Mouse (Mus musculus) CH12.LX (cell line): ENCODE measurements around the gene B3gntl1. TPM values are rescaled to one million over a fixed set of nuclear protein-coding genes. Genes with fewer than 3 reads are reported as not detected.

ENCODE experiments used
- DNase-seq: peaks from one replicate; pipeline ENCODE4 v3.0.0-alpha.2; 2013; ENCODE audit errors: extremely low read depth
- H3K27ac ChIP-seq: 2 replicates; pipeline ENCODE4 v1.5.1; 2012; ENCODE audit warnings: low read depth, mild to moderate bottlenecking, control low read depth, moderate library complexity; ENCODE audit not compliant: insufficient read depth
- H3K27me3 ChIP-seq: replicated peaks from 2 replicates; pipeline ENCODE3; 2012; ENCODE audit warnings: inconsistent platforms
- H3K36me3 ChIP-seq, 2 experiments: replicated peaks in 1 of 2; 2 replicates each; pipeline versions ENCODE3 to v1.6.1; 2012; ENCODE audit warnings: inconsistent platforms in 1 of 2, low read length in 1 of 2, mild to moderate bottlenecking in 1 of 2, mixed read lengths in 1 of 2, moderate library complexity in 1 of 2; ENCODE audit not compliant: control insufficient read depth in 1 of 2, insufficient read depth in 1 of 2
- H3K4me1 ChIP-seq, 2 experiments: 2 replicates each; pipeline ENCODE4 v1.6.1; 2012; ENCODE audit warnings: inconsistent platforms in 1 of 2, moderate library complexity in 1 of 2; ENCODE audit not compliant: insufficient read depth in 2 of 2, control insufficient read depth in 1 of 2
- H3K4me2 ChIP-seq: 2 replicates; pipeline ENCODE4 v1.6.1; 2012; ENCODE audit warnings: low read depth, mild to moderate bottlenecking, control low read depth; ENCODE audit not compliant: poor library complexity, insufficient read depth, severe bottlenecking
- H3K4me3 ChIP-seq, 3 experiments: fragments of 150-350 bp in 1 of 3; sonication (generic) in 1 of 3; replicated peaks in 1 of 3; 2 replicates each; pipeline versions ENCODE3 to v1.5.1; 2011 to 2012; ENCODE audit warnings: low read depth in 2 of 3, low read length in 2 of 3, mild to moderate bottlenecking in 2 of 3, moderate library complexity in 2 of 3, control low read depth in 1 of 3, improper control_type of control experiment in 1 of 3, inconsistent platforms in 1 of 3, mixed read lengths in 1 of 3; ENCODE audit not compliant: poor library complexity in 1 of 3
- H3K79me2 ChIP-seq: replicated peaks from 2 replicates; pipeline ENCODE4 v1.6.1; 2012; ENCODE audit warnings: mild to moderate bottlenecking, moderate library complexity; ENCODE audit not compliant: control insufficient read depth, poor library complexity, insufficient read depth, severe bottlenecking; ENCODE audit errors: extremely low read depth
- H3K9ac ChIP-seq: 2 replicates; pipeline ENCODE4 v1.6.1; 2012; ENCODE audit warnings: low read depth, mild to moderate bottlenecking, control low read depth, moderate library complexity; ENCODE audit not compliant: insufficient read depth
- H3K9me3 ChIP-seq: replicated peaks from 2 replicates; pipeline ENCODE3; 2012; ENCODE audit warnings: low read length, inconsistent platforms, mixed read lengths
- BHLHE40 ChIP-seq: IDR thresholded peaks from 2 replicates; pipeline ENCODE4 v1.6.1; 2011; ENCODE audit warnings: mild to moderate bottlenecking, low read depth, low read length, improper control_type of control experiment
- EP300 ChIP-seq: IDR thresholded peaks from 2 replicates; pipeline ENCODE4 v1.6.1; 2011; ENCODE audit warnings: low read length, improper control_type of control experiment
- HCFC1 ChIP-seq: IDR thresholded peaks from 2 replicates; pipeline ENCODE4 v1.6.1; 2012; ENCODE audit warnings: low read depth, mild to moderate bottlenecking, inconsistent platforms, low read length, improper control_type of control experiment
- IRF4 ChIP-seq: IDR thresholded peaks from 2 replicates; pipeline ENCODE4 v1.6.1; 2014; ENCODE audit warnings: low read depth, mild to moderate bottlenecking, inconsistent platforms, low read length, improper control_type of control experiment
- JUN ChIP-seq: IDR thresholded peaks from 2 replicates; pipeline ENCODE4 v1.6.1; 2011; ENCODE audit warnings: low read depth, mild to moderate bottlenecking, low read length, improper control_type of control experiment, moderate library complexity; ENCODE audit not compliant: insufficient read depth
- MAFK ChIP-seq: IDR thresholded peaks from 2 replicates; pipeline ENCODE4 v1.6.1; 2011; ENCODE audit warnings: low read length, improper control_type of control experiment; ENCODE audit not compliant: insufficient replicate concordance
- MAZ ChIP-seq: IDR thresholded peaks from 2 replicates; pipeline ENCODE4 v1.6.1; 2012; ENCODE audit warnings: low read depth, mild to moderate bottlenecking, inconsistent platforms, low read length, improper control_type of control experiment, moderate library complexity
- MXI1 ChIP-seq: IDR thresholded peaks from 2 replicates; pipeline ENCODE4 v1.6.1; 2011; ENCODE audit warnings: mild to moderate bottlenecking, low read depth, low read length, improper control_type of control experiment
- NELFE ChIP-seq: IDR thresholded peaks from 2 replicates; pipeline ENCODE4 v1.6.1; 2011; ENCODE audit warnings: low read depth, low read length, improper control_type of control experiment
- POLR2AphosphoS2 ChIP-seq: IDR thresholded peaks from 2 replicates; pipeline ENCODE4 v1.6.1; 2011; ENCODE audit warnings: low read depth, low read length, improper control_type of control experiment
- RCOR1 ChIP-seq: conservative IDR thresholded peaks from 2 replicates; pipeline ENCODE4 v1.6.1; 2012; ENCODE audit warnings: low read depth, mild to moderate bottlenecking, inconsistent platforms, low read length, improper control_type of control experiment
- SMC3 ChIP-seq: IDR thresholded peaks from 2 replicates; pipeline ENCODE4 v1.6.1; 2011; ENCODE audit warnings: low read depth, low read length, improper control_type of control experiment
- UBTF ChIP-seq: IDR thresholded peaks from 2 replicates; pipeline ENCODE4 v1.6.1; 2012; ENCODE audit warnings: low read depth, mild to moderate bottlenecking, inconsistent platforms, low read length, improper control_type of control experiment, moderate library complexity
- dilution Hi-C: fragments of 300-500 bp; cut with MboI; formaldehyde crosslinking; loops from 2 replicates; pipeline ENCODE4 v1.14.3; 2020; ENCODE audit warnings: low sequenced_read_pairs; ENCODE audit not compliant: extremely low pct_unique_long_range_greater_than_20kb, extremely low pct_ligation_motif_present
- in situ Hi-C: fragments of 300-500 bp; cut with MboI; formaldehyde crosslinking; loops from 3 replicates; pipeline ENCODE4 v1.14.3; 2019; ENCODE audit warnings: low sequenced_read_pairs, low pct_ligation_motif_present, low pct_unique_long_range_greater_than_20kb, mixed read lengths
- polyA plus RNA-seq: library from polyadenylated mRNA; unstranded; fragments of >175 nt; gene quantifications from 2 replicates; pipeline ENCODE4 v1.2.1, GENCODE M21; 2012; ENCODE audit warnings: low read depth; ENCODE audit not compliant: insufficient read length
- total RNA-seq, 2 experiments: library from RNA; depleted of rRNA; stranded (reverse); fragments of 300-350 nt in 1 of 2; fragments of >200 nt in 1 of 2; gene quantifications; 2 replicates each; pipeline ENCODE4 v1.2.3; 2012 to 2014

The B3gntl1 gene
- total and polyA plus RNA-seq, 3 experiments = 7.3 to 10.3 (median 8.7) TPM

DNA sequence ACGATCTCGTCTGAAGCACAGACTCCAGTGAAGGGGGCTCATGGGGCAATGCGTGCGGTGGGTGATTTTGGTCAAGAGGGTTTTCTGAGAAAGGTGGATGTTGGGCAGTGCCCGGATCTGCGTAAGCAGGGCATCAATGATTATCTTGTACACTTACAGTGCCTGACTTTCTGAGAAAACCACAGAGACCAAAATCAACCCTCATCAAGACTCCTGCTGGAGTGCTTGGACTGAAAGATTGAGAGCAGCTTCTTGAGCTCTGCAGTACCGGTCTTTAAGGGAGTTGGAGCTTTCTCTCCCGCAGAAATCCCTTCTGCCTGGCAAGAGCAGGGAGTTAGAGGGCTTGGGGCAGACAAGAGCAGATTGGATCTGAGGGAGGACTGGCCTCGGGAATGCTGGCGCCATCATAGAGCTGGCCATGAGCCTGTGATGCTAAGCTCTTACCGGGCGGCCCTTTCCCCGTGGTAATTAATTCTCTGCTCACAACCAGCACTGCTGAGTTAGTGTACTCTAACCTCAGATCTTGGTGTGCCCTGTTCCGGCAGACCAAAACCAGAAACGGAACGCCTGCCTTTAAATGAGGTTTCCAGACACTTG lies 30.8 kb upstream of the B3gntl1 start:
- H3K79me2 ChIP-seq = no peaks in the 10 kb centered on the region
- H3K27ac ChIP-seq = no peak overlapping the region
- peaks cover 0 to 12% of the 10 kb centered on the region in 2 experiments; a peak in 2 of 4 replicates for H3K4me1 ChIP-seq
- no peaks in the 10 kb centered on the region for H3K9me3 ChIP-seq
- no peak overlapping the region for H3K4me3 ChIP-seq
- H3K27me3 ChIP-seq = peaks cover 35% of the 10 kb centered on the region
- no peaks in the 10 kb centered on the region for H3K36me3 ChIP-seq
- in situ Hi-C loops (loop anchor here (10.0 kb wide), 1 partner anchor 91 kb away; no protein-coding TSS in a partner anchor), dilution Hi-C loops (no loop called here)
- H3K4me2 ChIP-seq = peak overlapping the region; percentile 89; the same call in 1 of the 2 replicates
- no peak overlapping the region for H3K9ac ChIP-seq
- DNase-seq = no peak
- TF ChIP-seq IRF4 (no peak), RCOR1 (no peak), EP300 (no peak), NELFE (no peak), UBTF (no peak), MAZ (no peak), MXI1 (no peak), SMC3 (no peak), POLR2AphosphoS2 (no peak), JUN (no peak)
- TF ChIP-seq, all 38 proteins: peak for 0

DNA sequence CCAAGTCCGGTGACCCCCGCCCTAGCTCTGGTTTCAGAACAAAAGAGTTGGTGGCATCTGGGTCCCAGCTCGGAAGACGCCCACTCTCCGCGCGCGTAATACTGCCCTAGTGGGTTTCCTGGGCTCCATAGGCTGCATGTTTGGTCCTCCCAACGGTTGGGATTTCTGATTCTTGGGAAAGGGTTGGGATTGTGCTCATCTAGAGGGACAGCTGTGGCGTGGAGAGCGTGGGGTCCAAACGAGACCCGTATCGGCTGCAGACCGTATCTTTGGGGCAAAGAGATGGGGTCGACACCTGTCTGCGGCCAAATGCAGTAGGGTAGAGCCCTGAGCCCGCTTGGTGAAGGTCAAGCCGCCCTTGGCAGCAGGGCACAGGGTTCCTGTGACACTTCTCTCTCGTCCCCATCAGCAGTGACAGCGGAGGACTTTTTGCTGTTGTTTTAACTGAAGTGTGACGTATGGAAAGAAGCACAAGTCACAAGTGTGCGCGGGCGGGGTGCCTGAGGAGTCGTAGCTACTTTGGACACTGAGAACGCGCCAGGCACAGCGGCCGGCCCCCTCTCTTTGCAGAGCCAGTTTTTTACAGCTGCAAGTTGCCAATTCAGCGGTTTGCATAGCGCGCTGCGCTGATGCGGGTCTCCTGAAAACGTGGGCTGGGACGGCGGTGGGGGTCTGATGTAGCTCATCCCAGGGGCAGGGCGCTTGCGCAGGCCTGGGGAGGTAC lies 30.1 kb upstream of the B3gntl1 start:
- H3K4me1 ChIP-seq = peaks cover 0 to 12% of the 10 kb centered on the region in 2 experiments; a peak in 2 of 4 replicates
- no peaks in the 10 kb centered on the region for H3K9me3 ChIP-seq
- no peak overlapping the region for H3K27ac ChIP-seq
- dilution Hi-C loops (no loop called here), in situ Hi-C loops (loop anchor here (10.0 kb wide), 1 partner anchor 92 kb away; no protein-coding TSS in a partner anchor)
- DNase-seq = no peak
- H3K79me2 ChIP-seq = no peaks in the 10 kb centered on the region
- H3K27me3 ChIP-seq = peaks cover 35% of the 10 kb centered on the region
- peak overlapping the region; percentile 89 for H3K4me2 ChIP-seq
- H3K4me3 ChIP-seq = peak overlapping the region; percentile 43 to 70 (median 57)
- H3K36me3 ChIP-seq = no peaks in the 10 kb centered on the region
- TF ChIP-seq MAFK = peak; percentile 66; the same call in 1 of the 2 replicates
- no peak for TF ChIP-seq HCFC1
- TF ChIP-seq BHLHE40 = peak; percentile 32; the same call in 1 of the 2 replicates
- H3K9ac ChIP-seq = peak overlapping the region; percentile 14; the same call in 1 of the 2 replicates
